Mouse (Mus musculus) left cerebral cortex, postnatal 10 days (tissue): Measurements from ENCODE around the gene Ubac1. TPM values are rescaled to one million over a fixed set of nuclear protein-coding genes. Genes with fewer than 3 reads are reported as not detected.

Experiments
- DNase-seq, 2 experiments: peaks; one replicate each; pipeline ENCODE4 v3.0.0; 2021 to 2022; ENCODE audit warnings: low spot score in 2 of 2, mixed read lengths in 1 of 2; ENCODE audit errors: extremely low spot score in 1 of 2
- intact Hi-C: fragments of 180-260 bp; cut with DNase I; formaldehyde crosslinking; loops from one replicate; pipeline ENCODE4 v1.15.1; 2025
- total RNA-seq, 2 experiments: library from RNA; stranded (reverse); gene quantifications; 2 replicates each; pipeline ENCODE4 v1.2.3; 2021

Gene Ubac1
- total RNA-seq, 2 experiments from 2014 or later: 82.3 to 85.1 TPM

GRCm38 (mm10) chr2:26034344-26035050 is 12.9 kb upstream of the Ubac1 start:
- intact Hi-C loops: no loop called here

GRCm38 (mm10) chr2:26030288-26030687 is 8.7 kb upstream of the Ubac1 start:
- no peak for DNase-seq

More at GRCm38 (mm10) chr2:26034344-26035050, 12.9 kb upstream of the Ubac1 start:
- DNase-seq: no peak

GRCm38 (mm10) chr2:26024138-26025075 is 2.9 kb upstream of the Ubac1 start:
- DNase-seq: peak in 1 of 2 experiments; percentile 58
- intact Hi-C loops: loop anchor here (2.0 to 5.0 kb wide), 2 partner anchors 116 to 253 kb away; no protein-coding TSS in a partner anchor

More at GRCm38 (mm10) chr2:26030288-26030687, 8.7 kb upstream of the Ubac1 start:
- intact Hi-C loops: no loop called here

GRCm38 (mm10) chr2:26022626-26023025 is 1.1 kb upstream of the Ubac1 start:
- DNase-seq: no peak
- intact Hi-C loops: loop anchor here (5.0 kb wide), 1 partner anchor 255 kb away; no protein-coding TSS in a partner anchor

- no peak for DNase-seq
- intact Hi-C loops: loop anchor here (5.0 kb wide), 1 partner anchor 255 kb away; no protein-coding TSS in a partner anchor
Observed at GRCm38 (mm10) chr2:26022258-26022565, 665 bp upstream of the Ubac1 start.

- intact Hi-C loops: loop anchor here (5.0 kb wide), 1 partner anchor 256 kb away; no protein-coding TSS in a partner anchor
- DNase-seq: peak; percentile 34 to 73
Observed at GRCm38 (mm10) chr2:26020714-26021560, 610 bp downstream of the Ubac1 start.

- DNase-seq: no peak
- intact Hi-C loops: loop anchor here (5.0 kb wide), 1 partner anchor 257 kb away; no protein-coding TSS in a partner anchor
Observed at GRCm38 (mm10) chr2:26019923-26020322, 1.6 kb downstream of the Ubac1 start.

- intact Hi-C loops: no loop called here
- no peak for DNase-seq
Observed at GRCm38 (mm10) chr2:26017326-26017725, 4.2 kb downstream of the Ubac1 start.

- DNase-seq: no peak
- intact Hi-C loops: no loop called here
Observed at GRCm38 (mm10) chr2:26013674-26014073, 7.9 kb downstream of the Ubac1 start.

GRCm38 (mm10) chr2:26011420-26011819 is 10.1 kb downstream of the Ubac1 start:
- intact Hi-C loops: no loop called here
- no peak for DNase-seq

- intact Hi-C loops: no loop called here
- DNase-seq: peak in 1 of 2 experiments; percentile 36
Observed at GRCm38 (mm10) chr2:26002001-26002400, 19.5 kb downstream of the Ubac1 start.

GRCm38 (mm10) chr2:26001136-26001535 is 20.4 kb downstream of the Ubac1 start:
- intact Hi-C loops: no loop called here

GRCm38 (mm10) chr2:25997716-25998115 is 23.8 kb downstream of the Ubac1 start:
- intact Hi-C loops: no loop called here
- no peak for DNase-seq

More at GRCm38 (mm10) chr2:26001136-26001535, 20.4 kb downstream of the Ubac1 start:
- DNase-seq: no peak

- DNase-seq: no peak
- intact Hi-C loops: no loop called here
Observed at GRCm38 (mm10) chr2:25994791-25995190, 26.8 kb downstream of the Ubac1 start.

- intact Hi-C loops: no loop called here
- no peak for DNase-seq
Observed at GRCm38 (mm10) chr2:25992285-25992684, 29.3 kb downstream of the Ubac1 start.

GRCm38 (mm10) chr2:25989651-25990050 is 31.9 kb downstream of the Ubac1 start:
- intact Hi-C loops: loop anchor here (10.0 kb wide), 1 partner anchor 155 kb away; no protein-coding TSS in a partner anchor
- no peak for DNase-seq

GRCm38 (mm10) chr2:25987817-25988216 is 33.7 kb downstream of the Ubac1 start:
- intact Hi-C loops: loop anchor here (10.0 kb wide), 1 partner anchor 153 kb away; no protein-coding TSS in a partner anchor

GRCm38 (mm10) chr2:25986601-25987000 is 34.9 kb downstream of the Ubac1 start:
- intact Hi-C loops: loop anchor here (10.0 kb wide), 1 partner anchor 152 kb away; no protein-coding TSS in a partner anchor
- no peak for DNase-seq

More at GRCm38 (mm10) chr2:25987817-25988216, 33.7 kb downstream of the Ubac1 start:
- no peak for DNase-seq
